Mouse (Mus musculus) ES-Bruce4 (cell line): ENCODE measurements around the gene Sdk2.

ENCODE experiments used
- CTCF ChIP-seq: IDR thresholded peaks from one replicate; pipeline ENCODE4 v1.8.1; 2011; ENCODE audit warnings: low read depth, low read length
- EP300 ChIP-seq: IDR thresholded peaks from 2 replicates; pipeline ENCODE4 v1.6.1; 2011; ENCODE audit warnings: low read depth, low read length; ENCODE audit not compliant: insufficient read depth
- POLR2A ChIP-seq: IDR thresholded peaks from one replicate; pipeline ENCODE4 v1.8.1; 2011; ENCODE audit warnings: low read length; ENCODE audit not compliant: insufficient read depth

DNA sequence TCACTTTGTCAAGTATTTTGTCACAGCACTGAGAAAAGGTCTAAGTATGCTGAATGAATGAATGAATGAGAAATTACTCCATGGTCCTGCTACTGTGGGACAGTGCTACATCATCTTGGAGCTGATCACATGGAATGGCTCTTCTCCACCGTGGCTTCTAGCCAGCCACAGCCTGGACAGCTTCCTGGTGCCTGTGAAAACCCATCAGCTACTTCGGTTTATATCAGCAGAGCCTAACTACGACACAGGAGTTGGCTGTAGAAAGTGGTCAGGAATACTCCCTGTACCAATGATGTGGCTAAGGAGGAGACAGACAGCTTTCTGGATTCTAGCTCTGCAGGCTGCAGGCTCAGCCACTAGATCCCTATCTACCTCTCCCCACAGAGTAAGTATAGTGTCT is 63.7 kb downstream of the Sdk2 start:
- TF ChIP-seq POLR2A (no peak), CTCF (no peak), EP300 (no peak)
